Mouse (Mus musculus) adrenal gland, postnatal 14 days (tissue): ENCODE results near the gene Ino80d. TPM values are rescaled to one million over a fixed set of nuclear protein-coding genes. Genes with fewer than 3 reads are reported as not detected.
A peak's percentile ranks its signal among the peaks of the same experiment; 100 is the strongest.
"Not testable (repeated sequence)": the region's sequence is repeated elsewhere in the genome, so short reads cannot be mapped to it uniquely, and the experiment has no call there.

Experiments used
- DNase-seq: peaks from one replicate; pipeline ENCODE4 v3.0.0; 2021; ENCODE audit warnings: mixed read lengths
- long read RNA-seq, 2 experiments: library from polyadenylated mRNA; stranded (forward); transcript quantifications; one replicate each; pipeline ENCODE4 v2.0.0; 2021
- total RNA-seq: library from RNA; stranded (reverse); gene quantifications from 2 replicates; pipeline ENCODE4 v1.2.3, GENCODE M21; 2021

Ino80d gene
- 29.3 and 32.2 TPM in 2 replicates for total RNA-seq
- long read RNA-seq, experiment 1, partial matches to known transcripts, result 0 of 21 reads
- long read RNA-seq, experiment 1, other reads (novel, unspliced or antisense), result 21 of 21 reads
- long read RNA-seq, experiment 2, partial matches to known transcripts, result 0 of 20 reads
- long read RNA-seq, experiment 2, other reads (novel, unspliced or antisense), result 20 of 20 reads

GRCm38 (mm10) chr1:63114136-63114781, at the start of gene Ino80d:
TSS of gene Ino80d (minus strand) at chr1:63114667.
- peak; percentile 87 for DNase-seq

- DNase-seq, result no peak
These were observed 25.8 kb upstream of the Ino80d start for GRCm38 (mm10) chr1:63140231-63140630.

- DNase-seq, result not testable (repeated sequence)
These were observed 24.1 kb upstream of the Ino80d start for GRCm38 (mm10) chr1:63138586-63138985.

- no peak for DNase-seq
These were observed 23.5 kb upstream of the Ino80d start for GRCm38 (mm10) chr1:63137971-63138370.

GRCm38 (mm10) chr1:63134530-63134929, 20.1 kb upstream of the Ino80d start:
- DNase-seq, result no peak

- no peak for DNase-seq
These were observed 17.3 kb upstream of the Ino80d start for GRCm38 (mm10) chr1:63131766-63132165.

GRCm38 (mm10) chr1:63130883-63131282, 16.4 kb upstream of the Ino80d start:
- no peak for DNase-seq

GRCm38 (mm10) chr1:63129857-63130690, 15.6 kb upstream of the Ino80d start:
- peak; percentile 48 for DNase-seq

- no peak for DNase-seq
These were observed 14.8 kb upstream of the Ino80d start for GRCm38 (mm10) chr1:63129273-63129672.

GRCm38 (mm10) chr1:63126206-63126605, 11.7 kb upstream of the Ino80d start:
- DNase-seq, result no peak

GRCm38 (mm10) chr1:63123823-63124450, 9.5 kb upstream of the Ino80d start:
- DNase-seq, result no peak

GRCm38 (mm10) chr1:63122005-63122404, 7.5 kb upstream of the Ino80d start:
- DNase-seq, result no peak

- DNase-seq, result no peak
These were observed 5.9 kb upstream of the Ino80d start for GRCm38 (mm10) chr1:63120382-63120781.

GRCm38 (mm10) chr1:63119675-63120074, 5.2 kb upstream of the Ino80d start:
- no peak for DNase-seq

- DNase-seq, result no peak
These were observed 1.1 kb upstream of the Ino80d start for GRCm38 (mm10) chr1:63115540-63115939.

GRCm38 (mm10) chr1:63115096-63115495, 629 bp upstream of the Ino80d start:
- no peak for DNase-seq

GRCm38 (mm10) chr1:63113274-63114135, 962 bp downstream of the Ino80d start:
- peak; percentile 81 for DNase-seq

GRCm38 (mm10) chr1:63112865-63113261, 1.6 kb downstream of the Ino80d start:
- DNase-seq, result peak; percentile 66

GRCm38 (mm10) chr1:63112151-63112864, 2.2 kb downstream of the Ino80d start:
- no peak for DNase-seq

- peak; percentile 74 for DNase-seq
These were observed 3.8 kb downstream of the Ino80d start for GRCm38 (mm10) chr1:63110536-63111285.
